Mouse (Mus musculus) layer of hippocampus, postnatal 25 days (tissue): ENCODE data around the gene Garnl3. TPM values are rescaled to one million over a fixed set of nuclear protein-coding genes. Genes with fewer than 3 reads are reported as not detected.

Source experiments
- DNase-seq, 2 experiments: peaks; one replicate each; pipeline ENCODE4 v3.0.0; 2022; ENCODE audit warnings: mixed read lengths in 2 of 2, low spot score in 1 of 2; ENCODE audit errors: extremely low spot score in 1 of 2
- total RNA-seq, 2 experiments: library from RNA; stranded (reverse); gene quantifications; 2 replicates each; pipeline ENCODE4 v1.2.3; 2021

Gene Garnl3
- total RNA-seq, 2 experiments from 2014 or later = 37.5 to 44.8 TPM

- DNase-seq = peak; percentile 71 to 72
Observed at GRCm38 (mm10) chr2:32981725-32982271, 149.7 kb downstream of the Garnl3 start, which contains the start of gene Slc2a8. Gene Slc2a8, minus strand, starts transcription at chr2:32982083.

GRCm38 (mm10) chr2:32981281-32981680 is 150.2 kb downstream of the Garnl3 start:
- no peak for DNase-seq

GRCm38 (mm10) chr2:32979675-32980074 is 151.8 kb downstream of the Garnl3 start:
- DNase-seq = no peak

GRCm38 (mm10) chr2:32978675-32979074 is 152.8 kb downstream of the Garnl3 start:
- no peak for DNase-seq

- DNase-seq = no peak
Observed at GRCm38 (mm10) chr2:32977114-32977513, 154.3 kb downstream of the Garnl3 start.

- no peak for DNase-seq
Observed at GRCm38 (mm10) chr2:32974216-32974615, 157.2 kb downstream of the Garnl3 start.

- DNase-seq = no peak
Observed at GRCm38 (mm10) chr2:32971235-32971634, 160.2 kb downstream of the Garnl3 start.

- no peak for DNase-seq
Observed at GRCm38 (mm10) chr2:32969326-32969725, 162.1 kb downstream of the Garnl3 start.

- no peak for DNase-seq
Observed at GRCm38 (mm10) chr2:32968024-32968614, 163.3 kb downstream of the Garnl3 start.

GRCm38 (mm10) chr2:32966689-32967631 is 164.5 kb downstream of the Garnl3 start:
- peak; percentile 75 to 85 for DNase-seq

GRCm38 (mm10) chr2:32966184-32966688 is 165.2 kb downstream of the Garnl3 start:
- no peak for DNase-seq

- DNase-seq = no peak
Observed at GRCm38 (mm10) chr2:32965511-32966183, 165.8 kb downstream of the Garnl3 start.

GRCm38 (mm10) chr2:32964659-32965457 is 166.6 kb downstream of the Garnl3 start:
- no peak for DNase-seq

GRCm38 (mm10) chr2:32963981-32964380 is 167.5 kb downstream of the Garnl3 start:
- no peak for DNase-seq

- no peak for DNase-seq
Observed at GRCm38 (mm10) chr2:32963544-32963943, 167.9 kb downstream of the Garnl3 start.

- no peak for DNase-seq
Observed at GRCm38 (mm10) chr2:32962875-32963220, 168.6 kb downstream of the Garnl3 start.

GRCm38 (mm10) chr2:32962062-32962874 is 169.2 kb downstream of the Garnl3 start:
- peak in 1 of 2 experiments; percentile 26 for DNase-seq

GRCm38 (mm10) chr2:32961192-32961995 is 170.1 kb downstream of the Garnl3 start, which contains the start of the genes Rpl12 and Lrsam1:
Gene Rpl12, plus strand, starts transcription at chr2:32961559.
Gene Lrsam1, minus strand, starts transcription at chr2:32961614.
- peak; percentile 89 to 90 for DNase-seq
